In the genomic region with DNA sequence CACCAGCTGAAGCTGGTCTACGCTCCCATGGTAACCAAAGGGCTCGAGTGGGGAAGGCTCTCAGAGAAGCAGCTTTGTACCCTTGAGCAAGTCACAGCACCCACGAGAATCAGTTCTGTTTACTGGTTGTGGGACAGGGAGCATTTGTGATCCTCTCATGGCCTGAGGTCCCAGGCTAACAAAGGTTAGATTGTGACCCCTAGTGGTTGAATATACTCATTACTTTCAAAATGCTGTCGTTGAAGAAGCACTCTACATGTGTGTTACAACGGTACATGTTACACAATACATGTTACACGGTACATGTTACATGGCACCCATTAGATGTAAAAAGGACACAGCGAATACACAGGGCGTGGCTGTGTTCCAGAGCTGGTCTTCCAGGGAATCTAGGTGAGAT, we compare ENCODE assay signal across 9 mouse cellular contexts. TPM values are rescaled to one million over a fixed set of nuclear protein-coding genes. Genes with fewer than 3 reads are reported as not detected.
DNase-seq lines count a peak whose midpoint lies in the region; ATAC-seq lines count a peak whose summit lies in the region.
"Had no signal": no experiment of that assay in that cellular context is flagged by ENCODE, and none has a peak within 500 bp of the region (broad histone marks: within the 10 kb centered on the region; RNA-seq: fewer than 3 reads in every experiment).

No protein-coding gene starts in this region.

- H3K4me1 ChIP-seq in embryonic facial prominence, embryonic 11.5 days (ENCODE audit: control insufficient read depth, insufficient read depth, low read length) = peaks cover 4% of the 10 kb centered on the region; the same call in 1 of the 2 replicates
- H3K4me1 ChIP-seq in embryonic facial prominence, embryonic 10.5 days = peaks cover 19% of the 10 kb centered on the region

- 74% methylated on average over 8 of the region's 8 CpGs for WGBS in embryonic facial prominence, embryonic 11.5 days
- WGBS in embryonic facial prominence, embryonic 10.5 days = 76% methylated on average over 8 of the region's 8 CpGs

- H3K4me2 ChIP-seq in embryonic facial prominence, embryonic 11.5 days (ENCODE audit: low read depth, low read length) = no peak overlapping the region

- no peak for ATAC-seq in embryonic facial prominence, embryonic 11.5 days (replicated peaks; ENCODE audit: insufficient number of reproducible peaks, low FRiP score, low TSS enrichment, low read depth)
- peak; percentile 29; the same call in 1 of the 2 replicates for ATAC-seq in neutrophil, adult 5-6 weeks (ENCODE audit: extremely low read depth, insufficient number of reproducible peaks, low FRiP score, poor library complexity, severe bottlenecking)

- H3K36me3 ChIP-seq in embryonic facial prominence, embryonic 11.5 days (replicated peaks; ENCODE audit: control insufficient read depth, insufficient read depth, low read depth, low read length) = no peaks in the 10 kb centered on the region
- H3K36me3 ChIP-seq in embryonic facial prominence, embryonic 10.5 days (replicated peaks) = peaks cover 42% of the 10 kb centered on the region

- H3K9ac ChIP-seq in embryonic facial prominence, embryonic 11.5 days (replicated peaks; ENCODE audit: low read length) = no peak overlapping the region

- intact Hi-C loops in left cerebral cortex, postnatal 14 days (cut with DNase I) = loop anchor here (1.0 kb wide), 1 partner anchor 146 kb away; no protein-coding TSS in a partner anchor

- no peaks in the 10 kb centered on the region for H3K9me3 ChIP-seq in embryonic facial prominence, embryonic 11.5 days (replicated peaks; ENCODE audit: control insufficient read depth, low read length)
- H3K9me3 ChIP-seq in embryonic facial prominence, embryonic 10.5 days = no peaks in the 10 kb centered on the region
- H3K9me3 ChIP-seq: heart, embryonic 10.5 days had no signal

- no peak overlapping the region for H3K4me3 ChIP-seq in embryonic facial prominence, embryonic 11.5 days (ENCODE audit: low read depth, low read length)
- no peak overlapping the region for H3K4me3 ChIP-seq in embryonic facial prominence, embryonic 10.5 days
- H3K4me3 ChIP-seq: heart, embryonic 10.5 days had no signal

- peak; percentile 73 for DNase-seq in embryonic facial prominence, embryonic 11.5 days (ENCODE audit: low spot score)
- DNase-seq in embryonic facial prominence, embryonic 10.5 days (ENCODE audit: low spot score) = no peak
- peak; percentile 32 for DNase-seq in lung, postnatal 25 days (ENCODE audit: low spot score)
- DNase-seq in lung, postnatal 10 days = no peak
- DNase-seq in brain, adult 2 months (ENCODE audit: low read depth, low spot score) = peak; percentile 43
- DNase-seq in left cerebral cortex, postnatal 14 days (ENCODE audit: low spot score in 2 of 2) = no peak
- DNase-seq in neural tube, embryonic 10.5 days (ENCODE audit: extremely low spot score, low spot score) = no peak

- H3K27ac ChIP-seq in embryonic facial prominence, embryonic 11.5 days (replicated peaks; ENCODE audit: low read depth, low read length) = no peak overlapping the region
- H3K27ac ChIP-seq in embryonic facial prominence, embryonic 10.5 days (replicated peaks) = no peak overlapping the region
- H3K27ac ChIP-seq: heart, embryonic 10.5 days had no signal

- H3K27me3 ChIP-seq in embryonic facial prominence, embryonic 11.5 days (ENCODE audit: control insufficient read depth, insufficient read depth, low read length) = no peaks in the 10 kb centered on the region
- H3K27me3 ChIP-seq in embryonic facial prominence, embryonic 10.5 days (replicated peaks; ENCODE audit: low read depth, poor library complexity, severe bottlenecking) = no peaks in the 10 kb centered on the region

RNA-seq across cellular contexts. Expression of gene Stn1, which starts 34.7 kb away (rescaled TPM):
- polyA plus RNA-seq in embryonic facial prominence, embryonic 11.5 days (2014; fragmentation: Nextera tagmentation; extraction: Ambion mirVana) = 61.0 and 68.9 TPM in 2 replicates
- 68.3 and 70.6 TPM in 2 replicates for polyA plus RNA-seq in embryonic facial prominence, embryonic 10.5 days (2016; fragmentation: Nextera tagmentation; extraction: Ambion mirVana)
- 25.0 and 26.6 TPM in 2 replicates for total RNA-seq in neutrophil, adult 5-6 weeks (2017)
- 10 to 100 TPM; 28.5 to 29.9 TPM for total RNA-seq in left cerebral cortex, postnatal 14 days (2021)

RNA-seq across cellular contexts. Expression of gene Sh3pxd2a, which starts 38.4 kb away (rescaled TPM):
- 7.4 and 9.1 TPM in 2 replicates for polyA plus RNA-seq in embryonic facial prominence, embryonic 11.5 days (2014; fragmentation: Nextera tagmentation; extraction: Ambion mirVana)
- polyA plus RNA-seq in embryonic facial prominence, embryonic 10.5 days (2016; fragmentation: Nextera tagmentation; extraction: Ambion mirVana) = 2.6 and 2.9 TPM in 2 replicates
- total RNA-seq in neutrophil, adult 5-6 weeks (2017) = 17.8 and 24.0 TPM in 2 replicates
- total RNA-seq in left cerebral cortex, postnatal 14 days (2021) = 10 to 100 TPM; 30.9 TPM

Comparison
In these comparisons a context has a peak if more than half of its experiments do, and no peak if none do; other contexts are left out.
1. DNase-seq: peak in embryonic facial prominence, embryonic 11.5 days (single experiment), lung, postnatal 25 days (single experiment) and brain, adult 2 months (single experiment); none in embryonic facial prominence, embryonic 10.5 days (single experiment), lung, postnatal 10 days (single experiment), left cerebral cortex, postnatal 14 days (0 of 2) and neural tube, embryonic 10.5 days (single experiment).